Mouse (Mus musculus) thymus, adult 18-20 months (tissue): ENCODE measurements around the gene Dhfr.

Experiments
- DNase-seq, 2 experiments: peaks; one replicate each; pipeline ENCODE4 v3.0.0; 2022; ENCODE audit warnings: mixed read lengths in 2 of 2

The Dhfr gene

GRCm38 (mm10) chr13:92393047-92393661 is 38.6 kb downstream of the Dhfr start:
- no peak for DNase-seq

GRCm38 (mm10) chr13:92398491-92399384 is 44.2 kb downstream of the Dhfr start:
- DNase-seq: no peak

- DNase-seq: no peak
These were observed 47.5 kb downstream of the Dhfr start for GRCm38 (mm10) chr13:92402063-92402462.

- no peak for DNase-seq
These were observed 49.0 kb downstream of the Dhfr start for GRCm38 (mm10) chr13:92403496-92403895.

GRCm38 (mm10) chr13:92410486-92410885 is 56.0 kb downstream of the Dhfr start:
- no peak for DNase-seq

- DNase-seq: no peak
These were observed 65.1 kb downstream of the Dhfr start for GRCm38 (mm10) chr13:92419630-92420029.

- DNase-seq: no peak
These were observed 69.2 kb downstream of the Dhfr start for GRCm38 (mm10) chr13:92423711-92424110.

- peak; percentile 11 to 20 for DNase-seq
These were observed 71.3 kb downstream of the Dhfr start, which contains the start of gene Ankrd34b for GRCm38 (mm10) chr13:92425758-92426264. TSS of gene Ankrd34b (plus strand) at chr13:92425896.

- no peak for DNase-seq
These were observed 71.9 kb downstream of the Dhfr start for GRCm38 (mm10) chr13:92426294-92427051.

- DNase-seq: no peak
These were observed 72.9 kb downstream of the Dhfr start for GRCm38 (mm10) chr13:92427351-92427855.
